Mouse (Mus musculus) intestine, embryonic 15.5 days (tissue): ENCODE results near the gene Lmo7. TPM values are rescaled to one million over a fixed set of nuclear protein-coding genes. Genes with fewer than 3 reads are reported as not detected.

Experiments
- ATAC-seq: fragments of 200-750 bp; cut with Nextera tagmentation; 2 replicates; pipeline ENCODE4 v1.8.0; 2017; ENCODE audit warnings: moderate TSS enrichment, moderate library complexity
- H3K27ac ChIP-seq: fragments of 300-500 bp; sonication (generic); 2 replicates; pipeline ENCODE4 v1.5.1; 2015; ENCODE audit warnings: mild to moderate bottlenecking, inconsistent platforms
- H3K27me3 ChIP-seq: fragments of 300-500 bp; sonication (generic); replicated peaks from 2 replicates; pipeline ENCODE4 v1.6.1; 2015; ENCODE audit warnings: inconsistent platforms
- H3K36me3 ChIP-seq: fragments of 300-500 bp; sonication (generic); 2 replicates; pipeline ENCODE4 v1.6.1; 2015; ENCODE audit warnings: inconsistent platforms
- H3K4me1 ChIP-seq: fragments of 300-500 bp; sonication (generic); replicated peaks from 2 replicates; pipeline ENCODE4 v1.6.1; 2015; ENCODE audit warnings: inconsistent platforms
- H3K4me2 ChIP-seq: fragments of 300-500 bp; sonication (generic); replicated peaks from 2 replicates; pipeline ENCODE4 v1.6.1; 2015; ENCODE audit warnings: mild to moderate bottlenecking, inconsistent platforms
- H3K4me3 ChIP-seq: fragments of 300-500 bp; sonication (generic); replicated peaks from 2 replicates; pipeline ENCODE4 v1.5.1; 2015; ENCODE audit warnings: inconsistent platforms
- H3K9ac ChIP-seq: fragments of 300-500 bp; sonication (generic); 2 replicates; pipeline ENCODE4 v1.6.1; 2015; ENCODE audit warnings: inconsistent platforms
- H3K9me3 ChIP-seq: fragments of 300-500 bp; sonication (generic); 2 replicates; pipeline ENCODE4 v1.6.1; 2016; ENCODE audit warnings: inconsistent platforms
- WGBS: fragments of 180-500 bp; shearing (Covaris S2); methylation state at CpG from one replicate; pipeline ENCODE4 v1.1.7; 2015; 5-methylcytosine and 5-hydroxymethylcytosine counted together
- polyA plus RNA-seq: library from polyadenylated mRNA; unstranded; fragments of >200 nt; fragmentation: Nextera tagmentation; extraction: Ambion mirVana; gene quantifications from 2 replicates; pipeline ENCODE4 v1.2.1, GENCODE M21; 2015

Lmo7 gene
- polyA plus RNA-seq, 1 experiment from 2014 or later, result 19.5 TPM

GRCm38 (mm10) chr14:101869145-101869544 is 139.4 kb downstream of the Lmo7 start:
- Histone ChIP-seq H3K36me3 (no peaks in the 10 kb centered on the region), H3K27me3 (no peaks in the 10 kb centered on the region), H3K4me3 (no peak overlapping the region), H3K9me3 (no peaks in the 10 kb centered on the region), H3K9ac (no peak overlapping the region), H3K4me2 (no peak overlapping the region), H3K4me1 (peaks cover 15% of the 10 kb centered on the region), H3K27ac (no peak overlapping the region)
- WGBS, result 63% methylated on average over 6 of the region's 6 CpGs
- ATAC-seq, result no peak

GRCm38 (mm10) chr14:101869661-101870060 is 139.9 kb downstream of the Lmo7 start:
- 0 out of 2 replicates have a peak overlapping the region, but pooled peaks have one; percentile 6 for H3K27ac ChIP-seq
- H3K4me2 ChIP-seq, result no peak overlapping the region
- no peak overlapping the region for H3K9ac ChIP-seq
- 66% methylated on average over 4 of the region's 4 CpGs for WGBS
- ATAC-seq, result no peak
- H3K4me1 ChIP-seq, result peaks cover 15% of the 10 kb centered on the region
- no peaks in the 10 kb centered on the region for H3K36me3 ChIP-seq
- no peak overlapping the region for H3K4me3 ChIP-seq
- H3K27me3 ChIP-seq, result no peaks in the 10 kb centered on the region
- no peaks in the 10 kb centered on the region for H3K9me3 ChIP-seq

- Histone ChIP-seq H3K4me2 (no peak overlapping the region), H3K9ac (no peak overlapping the region), H3K27me3 (no peaks in the 10 kb centered on the region), H3K4me3 (no peak overlapping the region), H3K4me1 (peaks cover 15% of the 10 kb centered on the region), H3K27ac (0 out of 2 replicates have a peak overlapping the region, but pooled peaks have one; percentile 6), H3K36me3 (no peaks in the 10 kb centered on the region), H3K9me3 (no peaks in the 10 kb centered on the region)
- 63% methylated on average over 9 of the region's 9 CpGs for WGBS
- ATAC-seq, result no peak
Observed at GRCm38 (mm10) chr14:101870171-101870902, 140.6 kb downstream of the Lmo7 start.

GRCm38 (mm10) chr14:101872846-101873245 is 143.1 kb downstream of the Lmo7 start:
- Histone ChIP-seq H3K27ac (peak overlapping the region; percentile 58), H3K4me2 (no peak overlapping the region), H3K36me3 (no peaks in the 10 kb centered on the region), H3K4me1 (peaks cover 15% of the 10 kb centered on the region), H3K9me3 (no peaks in the 10 kb centered on the region), H3K4me3 (no peak overlapping the region), H3K27me3 (no peaks in the 10 kb centered on the region), H3K9ac (no peak overlapping the region)
- WGBS, result 39% methylated on average over 3 of the region's 3 CpGs
- peak; percentile 88 for ATAC-seq

GRCm38 (mm10) chr14:101878346-101879049 is 148.7 kb downstream of the Lmo7 start:
- no peak overlapping the region for H3K4me2 ChIP-seq
- H3K27me3 ChIP-seq, result no peaks in the 10 kb centered on the region
- no peaks in the 10 kb centered on the region for H3K36me3 ChIP-seq
- 0 out of 2 replicates have a peak, but pooled peaks cover 3% of the 10 kb centered on the region for H3K4me1 ChIP-seq
- H3K9ac ChIP-seq, result no peak overlapping the region
- WGBS, result 42% methylated on average over 8 of the region's 8 CpGs
- H3K9me3 ChIP-seq, result no peaks in the 10 kb centered on the region
- H3K27ac ChIP-seq, result peak overlapping the region; percentile 2
- H3K4me3 ChIP-seq, result no peak overlapping the region
- ATAC-seq, result peak; percentile 76

GRCm38 (mm10) chr14:101879050-101879694 is 149.4 kb downstream of the Lmo7 start:
- H3K4me3 ChIP-seq, result no peak overlapping the region
- H3K9ac ChIP-seq, result no peak overlapping the region
- H3K9me3 ChIP-seq, result no peaks in the 10 kb centered on the region
- 31% methylated on average over 7 of the region's 7 CpGs for WGBS
- ATAC-seq, result peak; percentile 77
- no peak overlapping the region for H3K4me2 ChIP-seq
- H3K27ac ChIP-seq, result no peak overlapping the region; the same call in 1 of the 2 replicates
- H3K27me3 ChIP-seq, result no peaks in the 10 kb centered on the region
- no peaks in the 10 kb centered on the region for H3K36me3 ChIP-seq
- 0 out of 2 replicates have a peak, but pooled peaks cover 3% of the 10 kb centered on the region for H3K4me1 ChIP-seq

- H3K4me2 ChIP-seq, result no peak overlapping the region
- H3K4me3 ChIP-seq, result no peak overlapping the region
- no peaks in the 10 kb centered on the region for H3K36me3 ChIP-seq
- H3K9ac ChIP-seq, result no peak overlapping the region
- no peaks in the 10 kb centered on the region for H3K9me3 ChIP-seq
- H3K4me1 ChIP-seq, result 0 out of 2 replicates have a peak, but pooled peaks cover 3% of the 10 kb centered on the region
- no peak overlapping the region for H3K27ac ChIP-seq
- peak; percentile 63 for ATAC-seq
- 22% methylated on average over 5 of the region's 5 CpGs for WGBS
- no peaks in the 10 kb centered on the region for H3K27me3 ChIP-seq
Observed at GRCm38 (mm10) chr14:101882966-101883365, 153.2 kb downstream of the Lmo7 start.

GRCm38 (mm10) chr14:101883787-101884186 is 154.0 kb downstream of the Lmo7 start:
- no peak overlapping the region for H3K27ac ChIP-seq
- H3K9ac ChIP-seq, result no peak overlapping the region
- no peak for ATAC-seq
- H3K27me3 ChIP-seq, result no peaks in the 10 kb centered on the region
- no peak overlapping the region for H3K4me3 ChIP-seq
- H3K4me1 ChIP-seq, result 0 out of 2 replicates have a peak, but pooled peaks cover 3% of the 10 kb centered on the region
- no peaks in the 10 kb centered on the region for H3K9me3 ChIP-seq
- no peak overlapping the region for H3K4me2 ChIP-seq
- 77% methylated on average over 6 of the region's 6 CpGs for WGBS
- no peaks in the 10 kb centered on the region for H3K36me3 ChIP-seq

GRCm38 (mm10) chr14:101886320-101886719 is 156.6 kb downstream of the Lmo7 start:
- Histone ChIP-seq H3K27me3 (no peaks in the 10 kb centered on the region), H3K9ac (no peak overlapping the region), H3K27ac (no peak overlapping the region), H3K4me1 (0 out of 2 replicates have a peak, but pooled peaks cover 3% of the 10 kb centered on the region), H3K36me3 (no peaks in the 10 kb centered on the region), H3K4me3 (no peak overlapping the region), H3K4me2 (no peak overlapping the region), H3K9me3 (no peaks in the 10 kb centered on the region)
- ATAC-seq, result no peak
- WGBS, result 98% methylated on average over 10 of the region's 10 CpGs

GRCm38 (mm10) chr14:101891903-101892448 is 162.2 kb downstream of the Lmo7 start:
- 63% methylated on average over 10 of the region's 10 CpGs for WGBS
- Histone ChIP-seq H3K36me3 (no peaks in the 10 kb centered on the region), H3K4me3 (no peak overlapping the region), H3K27ac (no peak overlapping the region), H3K4me2 (no peak overlapping the region), H3K9ac (no peak overlapping the region), H3K4me1 (no peaks in the 10 kb centered on the region), H3K27me3 (no peaks in the 10 kb centered on the region), H3K9me3 (no peaks in the 10 kb centered on the region)
- ATAC-seq, result peak; percentile 83

- H3K36me3 ChIP-seq, result no peaks in the 10 kb centered on the region
- no peak overlapping the region for H3K4me3 ChIP-seq
- no peak overlapping the region for H3K4me2 ChIP-seq
- no peaks in the 10 kb centered on the region for H3K27me3 ChIP-seq
- no peak overlapping the region for H3K9ac ChIP-seq
- no peaks in the 10 kb centered on the region for H3K4me1 ChIP-seq
- ATAC-seq, result peak; percentile 29; the same call in 1 of the 2 replicates
- 83% methylated on average over 8 of the region's 8 CpGs for WGBS
- H3K27ac ChIP-seq, result no peak overlapping the region
- H3K9me3 ChIP-seq, result no peaks in the 10 kb centered on the region
Observed at GRCm38 (mm10) chr14:101892496-101892895, 162.7 kb downstream of the Lmo7 start.

GRCm38 (mm10) chr14:101893215-101893614 is 163.5 kb downstream of the Lmo7 start:
- H3K27me3 ChIP-seq, result no peaks in the 10 kb centered on the region
- WGBS, result 85% methylated on average over 6 of the region's 6 CpGs
- no peaks in the 10 kb centered on the region for H3K9me3 ChIP-seq
- no peak overlapping the region for H3K27ac ChIP-seq
- no peak overlapping the region for H3K4me2 ChIP-seq
- ATAC-seq, result no peak
- H3K4me3 ChIP-seq, result no peak overlapping the region
- H3K36me3 ChIP-seq, result no peaks in the 10 kb centered on the region
- H3K9ac ChIP-seq, result no peak overlapping the region
- no peaks in the 10 kb centered on the region for H3K4me1 ChIP-seq
